Mouse (Mus musculus) ovary, postnatal 36 days (tissue): ENCODE results near the gene Rab40c.
A peak's percentile ranks its signal among the peaks of the same experiment; 100 is the strongest.

Experiments used
- DNase-seq: peaks from one replicate; pipeline ENCODE4 v3.0.0; 2022; ENCODE audit warnings: low spot score, mixed read lengths

Gene Rab40c

DNA sequence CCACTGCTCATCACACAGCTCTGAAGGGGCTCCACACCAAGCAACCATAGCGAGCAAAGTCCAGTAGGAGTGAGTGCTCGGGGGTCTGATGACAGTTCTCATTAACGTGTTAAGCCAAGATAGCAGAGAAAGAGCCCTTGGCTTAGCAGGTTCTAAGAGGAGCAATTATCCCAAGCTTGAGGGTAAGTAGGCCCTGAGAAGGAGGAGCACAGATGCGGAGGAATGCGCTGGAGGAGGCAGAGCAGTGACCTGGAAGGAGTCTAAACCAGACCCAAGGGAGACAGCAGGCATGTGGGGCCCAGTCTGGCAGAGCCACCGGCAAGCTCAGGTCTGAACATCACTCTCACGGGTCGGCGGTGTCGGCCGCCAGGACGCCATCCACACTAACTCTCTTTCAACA lies 23.6 kb downstream of the Rab40c start:
- no peak for DNase-seq

DNA sequence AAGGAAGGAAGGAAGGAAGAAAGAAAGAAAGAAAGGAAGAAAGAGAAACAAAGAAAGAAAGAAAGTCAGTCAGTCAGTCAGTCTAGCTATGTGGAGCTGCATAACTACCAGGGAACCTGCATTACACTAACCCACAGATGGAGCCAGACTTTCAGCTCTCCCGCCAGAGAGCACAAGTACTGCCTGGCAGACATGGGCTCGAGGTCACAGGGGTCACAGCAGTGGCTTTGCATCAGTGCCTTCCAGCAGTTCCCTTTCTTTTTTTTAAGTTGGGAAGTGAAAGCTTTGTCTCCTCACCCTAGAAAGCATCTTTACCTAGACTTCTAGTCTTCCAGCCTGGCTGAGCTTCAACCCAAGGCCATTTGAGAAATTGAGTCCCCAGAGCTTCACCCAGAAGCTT lies 24.1 kb downstream of the Rab40c start:
- DNase-seq: no peak

DNA sequence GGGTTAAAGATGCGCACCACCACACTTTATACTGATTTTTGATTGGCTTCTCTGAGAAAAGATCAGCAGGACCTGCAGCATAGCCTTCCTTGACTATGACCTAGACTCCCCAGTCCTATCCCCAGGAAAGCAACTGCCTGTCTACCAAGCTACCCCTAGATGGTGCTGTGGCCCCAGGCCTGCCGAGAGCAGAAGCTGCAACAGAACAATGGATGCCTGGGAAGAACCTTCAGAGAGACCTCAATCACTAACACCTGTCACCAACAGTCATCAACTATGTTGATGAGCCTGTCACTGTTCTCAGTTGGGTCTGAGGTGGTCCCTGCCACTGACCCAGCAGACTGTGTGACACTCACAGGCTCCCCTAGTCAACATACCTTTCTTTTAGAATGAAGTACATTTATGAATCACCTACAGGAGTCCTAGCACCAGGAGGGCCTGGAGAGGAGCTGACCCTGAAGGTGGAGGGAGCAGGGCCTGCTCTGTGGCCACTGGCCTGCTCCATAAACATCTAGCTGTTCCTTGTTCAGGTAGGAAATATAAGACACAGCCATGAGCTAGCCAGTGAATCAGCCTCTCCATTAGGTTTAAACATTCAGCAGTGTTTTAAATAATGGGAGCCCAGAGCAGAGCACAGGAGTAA lies 25.4 kb downstream of the Rab40c start:
- peak; percentile 61 for DNase-seq

DNA sequence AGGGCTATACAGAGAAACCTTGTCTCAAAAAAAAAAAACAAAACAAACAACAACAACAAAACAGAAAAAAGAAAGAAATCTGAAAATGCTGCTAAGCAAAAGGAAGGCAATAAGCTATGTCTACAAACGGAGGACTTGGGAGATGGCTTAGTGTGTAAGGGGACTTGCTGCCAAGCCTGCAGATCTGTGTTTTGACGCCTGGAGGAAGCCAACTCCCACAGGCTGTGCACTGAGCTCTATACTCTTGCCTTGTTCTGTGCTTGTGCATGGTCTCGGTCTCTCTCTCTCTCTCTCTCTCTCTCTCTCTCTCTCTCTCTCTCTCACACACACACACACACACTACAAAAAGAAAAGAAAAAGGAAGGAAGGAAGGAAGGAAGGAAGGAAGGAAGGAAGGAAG lies 30.7 kb downstream of the Rab40c start:
- DNase-seq: no peak

DNA sequence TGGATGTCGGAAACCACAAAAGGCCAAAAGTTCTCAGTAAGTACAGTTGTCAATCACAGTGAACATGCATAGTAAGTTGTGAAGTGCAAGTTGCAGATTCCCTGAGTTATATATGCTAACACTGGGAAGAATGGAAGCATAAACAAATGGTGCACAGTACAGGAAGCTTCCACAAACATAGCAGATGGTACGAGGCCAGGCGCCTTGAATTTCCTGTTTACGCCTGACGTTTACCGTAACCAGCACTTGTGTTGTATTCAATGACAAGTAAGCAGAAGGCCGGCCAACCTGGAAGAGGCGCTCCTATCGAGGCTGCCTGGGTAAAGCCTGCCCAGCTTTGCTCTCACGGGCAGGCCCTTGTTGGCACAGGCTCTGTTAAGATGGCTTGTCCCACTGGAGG lies 32.1 kb downstream of the Rab40c start:
- no peak for DNase-seq

DNA sequence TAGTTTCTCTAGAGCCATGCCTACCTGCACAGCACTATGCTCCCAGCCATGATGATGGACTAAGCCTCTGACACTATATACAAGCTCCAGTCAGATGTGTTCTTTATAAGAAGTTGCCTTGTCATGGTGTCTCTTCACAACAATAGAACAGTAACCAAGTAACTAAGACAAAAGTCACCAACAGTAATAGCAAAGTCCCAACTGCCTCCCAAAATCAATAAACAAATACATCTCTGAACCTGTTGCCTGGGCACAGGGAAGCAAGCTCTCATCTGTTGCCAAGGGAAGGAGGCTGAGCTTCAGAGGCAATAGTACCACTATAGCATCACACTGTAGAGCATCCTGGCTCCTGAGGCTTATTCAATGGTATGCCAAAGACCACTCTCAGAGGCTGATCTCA lies 32.7 kb downstream of the Rab40c start:
- no peak for DNase-seq

DNA sequence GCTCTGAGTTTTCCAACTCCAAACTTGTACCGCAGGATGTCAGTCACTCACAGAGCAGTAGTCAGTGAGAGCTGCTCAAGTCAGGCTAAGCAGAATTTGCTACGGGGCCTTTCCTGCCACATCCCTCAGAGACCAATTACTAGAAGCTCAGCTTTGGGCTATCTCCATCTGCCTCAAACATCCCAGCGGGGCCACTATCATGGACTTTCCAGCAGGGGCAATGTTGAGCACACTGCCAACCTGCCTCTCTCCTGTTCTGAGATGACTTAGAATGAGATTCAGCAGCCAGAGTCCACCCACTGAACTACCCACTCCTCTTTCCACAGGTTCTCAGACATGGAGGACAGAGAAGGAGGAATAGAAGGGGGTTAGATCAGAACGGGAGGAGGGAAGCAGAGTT lies 33.9 kb downstream of the Rab40c start:
- no peak for DNase-seq

DNA sequence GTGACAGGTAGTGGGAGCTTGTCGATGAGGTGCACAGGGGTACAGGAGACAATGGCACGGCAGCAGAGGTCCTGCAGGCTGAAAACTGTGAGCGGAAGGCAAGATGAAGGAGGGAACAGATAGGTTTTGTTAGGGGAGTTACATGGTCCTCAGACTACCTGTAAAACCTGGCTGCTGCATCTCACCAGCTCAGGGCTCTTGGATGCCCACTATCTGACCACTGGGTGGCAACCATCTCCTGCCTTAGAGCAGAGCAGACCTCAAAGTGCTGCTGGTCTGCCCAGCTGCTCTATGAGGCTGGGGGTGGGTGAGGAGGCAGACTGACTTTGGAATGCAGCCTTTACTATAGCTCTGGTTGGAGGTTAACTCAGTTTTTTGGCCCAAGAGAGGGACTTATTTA lies 35.7 kb downstream of the Rab40c start:
- DNase-seq: no peak

DNA sequence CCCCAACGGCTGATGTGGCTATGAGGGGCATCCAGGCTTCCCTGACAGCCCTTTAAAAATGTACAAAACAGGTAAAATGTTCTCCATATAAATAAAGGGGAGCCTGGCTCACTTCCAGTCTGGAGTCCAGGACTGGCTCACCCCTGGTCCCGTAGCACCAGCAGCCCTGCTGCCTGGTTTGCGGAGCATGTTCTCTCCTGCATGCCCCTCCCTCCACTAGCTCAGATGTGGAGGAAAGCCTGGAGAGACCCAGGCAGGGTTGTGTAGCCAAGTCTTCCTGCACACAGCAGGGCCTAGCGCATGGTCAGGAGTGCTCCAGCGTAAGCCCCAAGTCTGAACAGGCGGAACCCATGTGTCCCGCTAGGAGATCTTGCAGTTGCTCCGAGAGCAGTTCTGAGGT lies 36.3 kb downstream of the Rab40c start:
- DNase-seq: no peak

DNA sequence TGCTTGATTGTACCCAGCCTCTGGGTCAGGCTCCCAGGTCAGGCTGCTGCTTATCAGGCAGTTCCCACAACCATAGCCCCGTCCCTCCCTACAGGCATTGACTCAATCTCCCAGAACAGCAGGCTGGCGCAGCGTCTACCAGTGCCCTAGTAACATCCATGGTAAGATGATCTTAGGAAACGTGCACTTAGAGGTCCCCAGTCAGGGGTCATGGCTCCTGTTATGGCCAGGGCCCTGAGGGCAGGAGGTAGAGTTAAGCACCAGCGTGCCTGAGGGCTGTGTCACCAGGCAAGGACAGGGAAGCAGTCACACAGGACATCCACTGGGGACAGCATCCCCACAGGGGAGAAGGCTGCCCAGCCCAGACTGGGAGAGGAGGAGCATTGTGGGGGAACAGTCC lies 37.2 kb downstream of the Rab40c start:
- no peak for DNase-seq

DNA sequence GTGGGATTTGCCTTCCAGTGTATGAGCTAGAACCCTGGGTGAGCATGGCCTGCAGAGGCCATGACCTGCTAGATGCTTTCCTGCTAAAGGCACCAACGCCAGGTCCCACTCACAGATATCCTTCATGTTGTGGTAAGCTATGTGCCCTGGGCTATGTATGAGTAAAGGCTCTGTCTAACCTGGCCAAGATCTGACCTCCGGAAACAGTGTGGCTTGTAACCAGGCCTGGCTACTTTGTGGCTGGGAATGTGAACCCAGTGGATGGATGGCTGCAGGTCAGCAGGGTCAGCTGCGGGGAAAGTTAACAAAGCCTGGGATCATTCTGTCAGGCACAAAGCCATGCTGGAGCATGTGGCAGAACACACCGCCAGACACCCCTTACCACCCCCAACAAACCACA lies 37.8 kb downstream of the Rab40c start:
- DNase-seq: no peak

DNA sequence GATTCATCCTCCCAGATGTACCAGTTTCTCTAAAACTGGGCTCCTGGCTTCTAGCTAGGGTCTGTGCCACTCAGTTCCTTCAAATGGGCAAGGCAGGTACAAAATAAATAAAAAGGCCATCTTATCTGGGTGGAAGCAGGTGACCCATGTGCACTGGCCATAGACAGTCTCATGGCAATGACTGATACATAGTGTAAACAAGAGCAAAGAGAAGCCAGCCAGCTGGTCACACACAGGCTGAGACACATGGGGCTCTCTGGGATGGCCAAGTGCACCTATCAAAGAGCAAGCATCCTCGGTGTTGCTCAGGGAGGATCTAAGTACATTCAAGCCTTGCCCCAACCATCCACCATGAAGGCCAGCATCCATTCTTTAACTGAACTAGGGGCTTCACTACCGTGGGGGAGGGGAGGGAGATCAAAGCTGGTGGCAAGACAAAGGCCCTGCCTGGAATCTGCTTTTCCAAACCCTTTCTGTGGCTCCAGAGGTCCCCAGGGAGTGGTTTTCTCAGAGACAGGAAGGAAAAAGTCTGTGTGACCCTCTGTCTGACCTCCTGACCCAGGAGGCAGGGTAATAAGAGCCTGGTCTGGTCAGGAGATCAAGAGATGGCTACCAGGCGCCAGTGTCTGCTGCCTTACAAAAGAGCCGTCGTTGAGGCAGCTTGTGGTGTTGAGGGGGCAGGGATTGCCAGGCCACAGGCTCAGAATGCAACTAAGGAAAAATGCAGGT lies 38.5 kb downstream of the Rab40c start:
- no peak for DNase-seq

DNA sequence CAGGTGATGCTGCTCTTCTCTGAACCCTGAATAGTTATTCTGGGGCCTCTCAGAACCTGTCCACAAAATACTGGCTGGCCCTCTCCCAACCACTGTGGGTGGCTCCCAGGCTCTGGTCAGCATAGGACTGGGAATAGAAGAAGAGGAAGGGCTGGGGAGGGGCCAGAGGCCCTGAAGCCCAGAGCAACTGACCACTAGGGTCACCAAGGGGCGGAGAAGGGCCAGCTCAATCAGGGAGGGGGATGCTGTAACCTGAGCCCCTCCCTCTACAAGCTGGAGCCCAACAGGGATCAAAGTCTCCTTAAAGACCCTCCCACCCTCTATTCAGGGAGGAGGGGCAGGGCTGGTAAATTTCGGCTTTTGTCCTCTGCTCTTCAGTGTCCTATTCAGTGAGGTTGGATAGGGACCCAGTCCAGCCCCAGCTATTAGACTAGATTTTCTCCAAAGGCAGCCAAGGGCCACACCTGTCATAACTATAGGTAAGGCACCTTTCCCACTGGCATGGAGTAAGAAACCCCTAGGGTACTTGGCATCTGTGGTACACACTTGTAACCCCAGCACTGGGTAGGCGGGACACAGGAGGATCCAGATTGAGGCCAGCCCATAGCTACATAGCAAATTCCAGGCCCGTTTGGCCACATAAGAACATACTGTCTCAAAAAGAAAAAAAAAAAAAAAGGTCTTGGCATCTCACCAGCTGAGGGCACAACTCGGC lies 39.2 kb downstream of the Rab40c start, which contains the start of gene Wfikkn1:
Gene Wfikkn1, minus strand, starts transcription at position 663 of the 715 bp plus-strand sequence.
- DNase-seq: no peak

DNA sequence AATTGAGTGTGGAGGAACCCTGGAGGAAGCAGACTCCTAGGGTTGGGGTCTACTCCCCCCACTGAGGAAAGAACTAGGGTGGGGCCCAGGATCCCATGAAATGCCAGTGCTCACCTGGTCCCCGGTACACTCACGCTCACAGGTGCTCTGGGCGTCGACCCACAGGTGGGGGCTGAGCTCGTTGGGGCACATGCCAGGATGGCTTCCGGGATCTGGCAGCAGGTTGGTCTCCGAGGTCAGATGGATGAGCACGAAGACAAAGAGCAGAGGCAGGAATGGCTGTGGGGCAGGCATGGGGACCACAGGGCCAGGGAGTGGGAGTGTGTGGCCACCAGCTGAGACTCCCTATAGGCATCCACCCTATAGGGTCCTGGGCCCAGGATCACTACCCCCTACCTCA lies 39.8 kb downstream of the Rab40c start:
- DNase-seq: no peak

DNA sequence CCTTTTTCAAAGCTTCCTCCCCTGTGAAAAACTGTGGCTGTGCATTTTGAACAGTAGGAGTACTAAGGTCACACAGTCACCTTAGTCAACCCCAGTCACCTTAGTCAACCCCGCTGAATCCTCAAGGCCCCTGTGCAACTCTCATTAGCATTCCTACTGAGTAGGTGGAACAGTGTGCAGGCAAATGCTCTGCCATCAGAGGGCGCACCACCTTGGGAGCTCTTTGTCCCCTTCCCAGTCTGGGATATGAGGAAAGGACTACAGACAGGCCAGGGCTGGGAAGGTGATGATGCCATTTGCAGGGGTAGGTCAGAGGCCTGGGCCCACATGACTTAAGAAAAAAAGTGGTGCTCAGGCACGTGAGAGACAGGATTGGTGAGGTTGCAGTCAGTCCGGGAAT lies 40.3 kb downstream of the Rab40c start:
- DNase-seq: no peak

DNA sequence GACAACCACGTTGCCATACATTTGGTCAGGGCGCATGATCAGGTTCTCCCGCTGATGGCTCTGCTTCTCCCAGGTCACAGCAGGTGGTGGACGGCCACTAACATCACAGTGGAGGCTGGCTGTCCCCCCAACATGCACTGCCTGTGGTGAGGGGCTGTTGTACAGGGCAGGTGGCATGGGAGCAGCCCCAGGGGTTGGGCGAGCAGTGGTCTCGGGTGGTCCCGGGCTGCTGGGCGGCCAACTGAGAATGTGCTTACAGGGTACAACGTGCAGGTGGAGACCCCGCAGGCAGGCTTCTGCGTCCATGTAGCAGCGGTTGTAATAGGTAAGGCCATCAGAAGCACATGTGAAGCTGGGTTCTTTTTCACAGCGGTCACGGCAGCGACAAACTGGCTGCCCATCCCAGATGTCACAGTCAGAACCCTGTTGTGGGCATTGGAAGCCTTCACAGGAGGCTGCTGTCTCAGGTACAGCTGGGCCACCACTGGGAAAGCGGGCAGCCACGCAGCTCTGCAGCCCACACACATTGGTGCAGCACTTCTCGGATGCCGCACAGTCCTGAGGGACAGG lies 40.8 kb downstream of the Rab40c start:
- no peak for DNase-seq

DNA sequence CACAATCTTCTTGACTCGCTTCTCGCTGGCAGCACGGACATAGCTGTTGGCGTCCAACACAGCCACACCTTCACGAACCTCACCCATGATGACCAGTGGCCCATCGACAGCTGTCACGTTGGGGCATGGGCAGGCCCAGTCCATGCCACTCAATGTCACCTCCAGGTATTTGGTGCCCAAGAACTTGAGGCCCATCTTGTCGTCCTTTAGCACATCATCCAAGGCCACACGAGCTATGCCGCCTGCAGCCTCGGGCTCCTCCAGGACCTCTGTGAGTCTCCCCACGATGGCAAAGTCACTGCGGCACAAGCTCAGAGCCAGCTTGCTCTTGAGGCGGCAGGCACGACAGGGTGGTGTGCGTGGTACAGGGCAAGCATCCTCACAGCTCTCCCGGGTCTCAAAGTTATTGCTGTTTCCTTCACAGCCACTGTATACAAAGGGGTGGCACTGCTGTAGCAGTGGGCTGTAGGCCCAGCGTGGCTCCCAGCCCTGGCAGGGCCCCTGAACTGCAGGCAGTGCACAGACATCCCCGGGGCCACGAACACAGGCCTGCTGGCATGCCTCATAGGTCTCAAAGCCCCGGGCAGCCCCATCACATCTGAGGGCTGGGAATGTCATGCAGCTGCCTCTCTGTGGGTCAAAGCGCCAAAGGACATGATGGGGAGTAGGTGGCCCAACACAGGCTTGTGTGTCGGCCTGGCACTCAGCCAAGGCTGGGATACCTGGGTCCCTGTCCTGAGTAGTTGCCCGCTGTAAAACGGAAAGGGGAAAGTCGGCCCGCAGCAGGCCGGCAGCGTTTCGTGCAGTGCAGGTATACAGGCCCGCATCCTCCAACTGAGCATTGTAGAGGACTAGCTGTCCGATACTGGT lies 41.6 kb downstream of the Rab40c start:
- DNase-seq: no peak

DNA sequence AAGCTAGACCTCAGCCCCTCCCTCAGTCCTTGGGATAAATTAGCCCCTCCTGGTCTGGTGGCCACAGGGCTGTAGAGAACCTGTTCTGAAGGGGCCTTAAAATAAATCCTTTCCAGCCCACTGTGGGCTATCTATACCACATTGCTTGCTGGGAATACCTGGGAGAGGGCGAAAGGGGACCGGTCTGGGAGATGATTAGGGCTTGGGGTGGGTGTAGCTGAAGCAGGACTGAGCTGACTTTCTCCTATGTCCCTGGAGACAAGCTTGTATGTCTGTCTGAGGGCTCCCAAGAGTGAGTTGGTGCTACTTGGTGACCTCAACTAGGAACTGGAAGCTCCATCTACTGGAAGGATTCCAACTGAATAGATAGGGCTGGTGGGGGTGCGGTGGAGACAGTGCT lies 42.5 kb downstream of the Rab40c start:
- no peak for DNase-seq

DNA sequence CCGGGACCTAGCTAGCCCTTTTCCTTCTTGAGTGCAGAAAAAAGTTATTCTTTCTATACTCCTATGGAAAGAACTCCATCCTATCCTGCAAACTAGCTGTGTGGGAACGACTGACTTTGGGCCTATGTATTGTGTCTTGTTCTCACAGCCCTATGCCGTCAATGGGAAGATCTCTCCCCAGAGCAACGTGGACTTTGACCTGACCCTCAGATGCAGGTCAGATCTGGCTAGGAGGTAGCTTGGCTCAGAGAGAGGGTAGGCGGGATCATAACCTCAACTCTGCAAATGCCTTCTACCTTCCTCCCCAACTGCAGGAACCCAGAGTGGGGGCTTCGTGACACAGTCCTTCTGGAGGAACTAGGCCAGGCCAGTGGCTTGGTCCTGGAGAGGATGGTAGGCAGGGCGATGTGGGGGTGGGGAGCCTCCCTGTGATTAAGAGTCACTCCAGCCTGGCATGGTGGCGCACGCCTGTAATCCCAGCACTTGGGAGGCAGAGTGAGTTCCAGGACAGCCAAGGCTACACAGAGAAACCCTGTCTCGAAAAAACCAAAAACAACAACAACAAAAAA lies 43.1 kb downstream of the Rab40c start:
- DNase-seq: no peak

DNA sequence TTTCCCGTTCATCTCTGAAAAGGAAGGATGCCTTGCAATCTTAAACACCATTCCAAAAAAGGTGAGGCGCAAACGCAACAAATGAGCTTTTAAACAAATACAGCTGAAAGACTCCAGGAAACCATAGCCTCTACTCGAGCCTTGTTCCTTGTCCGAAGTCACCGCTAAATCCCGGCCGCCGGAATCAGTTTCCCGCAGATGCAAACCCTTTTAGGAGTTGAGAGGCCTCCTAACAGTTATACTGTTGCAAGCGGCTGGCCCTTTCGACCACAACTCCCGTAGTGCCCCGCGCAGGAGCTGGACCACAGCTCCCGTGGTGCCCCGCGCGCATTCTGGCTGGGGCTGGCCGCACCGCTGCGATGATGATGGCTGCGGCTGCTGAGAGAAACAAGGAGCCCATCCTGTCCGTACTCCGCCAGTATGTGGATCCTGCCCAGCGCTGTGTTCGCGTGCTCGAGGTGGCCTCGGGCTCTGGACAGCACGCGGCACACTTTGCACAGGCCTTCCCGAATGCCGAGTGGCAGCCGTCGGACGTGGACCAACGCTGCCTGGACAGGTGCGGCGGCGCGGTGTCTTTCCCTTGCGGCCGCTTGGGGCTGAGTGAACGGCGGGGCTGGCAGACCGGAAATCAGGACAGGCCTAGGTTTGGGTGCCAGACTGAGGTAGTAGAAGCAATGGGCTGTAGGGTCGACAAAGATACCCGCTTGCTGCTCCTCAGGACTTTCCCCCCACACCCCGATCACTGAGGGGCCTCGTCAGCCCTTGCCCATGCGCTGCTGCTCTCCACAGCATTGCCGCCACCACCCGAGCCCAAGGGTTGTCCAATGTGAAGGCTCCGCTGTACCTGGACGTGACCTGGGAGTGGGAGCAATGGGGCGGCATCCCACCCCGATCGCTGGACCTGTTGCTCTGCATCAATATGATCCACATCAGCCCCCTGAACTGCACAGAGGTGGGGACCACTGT lies 44.1 kb downstream of the Rab40c start:
- peak; percentile 89 for DNase-seq
